ENCODE assay signal across 12 mouse cellular contexts in the genomic region with DNA sequence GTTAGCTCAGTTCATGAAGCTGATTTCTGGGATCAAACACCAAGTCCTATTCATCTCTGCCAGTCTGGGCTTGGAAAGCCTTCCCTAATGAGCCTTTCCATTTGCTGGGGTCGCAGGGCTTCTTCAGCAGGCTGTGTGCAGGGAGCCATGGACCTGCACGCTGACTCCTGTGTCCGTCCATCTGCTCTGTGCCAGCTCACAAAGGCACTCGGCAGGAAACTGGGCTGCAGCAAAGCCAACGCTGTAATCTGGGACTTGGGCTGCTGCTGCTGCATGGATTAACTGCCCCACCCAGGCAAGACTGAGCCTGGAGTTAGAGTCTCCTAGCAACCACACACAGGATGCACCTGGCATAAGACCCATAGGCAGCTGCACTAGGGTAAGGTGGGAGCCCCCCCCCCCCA. TPM values are rescaled to one million over a fixed set of nuclear protein-coding genes. Genes with fewer than 3 reads are reported as not detected.
A peak's percentile ranks its signal among the peaks of the same experiment; 100 is the strongest.
DNase-seq lines count a peak whose midpoint lies in the region; ATAC-seq lines count a peak whose summit lies in the region.
"Had no signal": no experiment of that assay in that cellular context is flagged by ENCODE, and none has a peak within 500 bp of the region (broad histone marks: within the 10 kb centered on the region; RNA-seq: fewer than 3 reads in every experiment).

No protein-coding gene starts in this region.

- H3K4me2 ChIP-seq in neural tube, embryonic 11.5 days (ENCODE audit: low read depth) = no peak overlapping the region
- H3K4me2 ChIP-seq in hindbrain, embryonic 13.5 days = no peak overlapping the region
- H3K4me2 ChIP-seq in midbrain, embryonic 15.5 days = no peak overlapping the region

- no peak overlapping the region for H3K9ac ChIP-seq in neural tube, embryonic 11.5 days (ENCODE audit: low read length)
- H3K9ac ChIP-seq in hindbrain, embryonic 13.5 days = 0 out of 2 replicates have a peak overlapping the region, but pooled peaks have one; percentile 35
- no peak overlapping the region for H3K9ac ChIP-seq in midbrain, embryonic 15.5 days
- H3K9ac ChIP-seq: liver, postnatal 0 days had no signal

- no peak overlapping the region for H3K4me3 ChIP-seq in neural tube, embryonic 11.5 days (ENCODE audit: low read depth, low read length)
- H3K4me3 ChIP-seq in hindbrain, embryonic 13.5 days = no peak overlapping the region
- no peak overlapping the region for H3K4me3 ChIP-seq in midbrain, embryonic 15.5 days

- H3K4me1 ChIP-seq in neural tube, embryonic 11.5 days (ENCODE audit: control insufficient read depth, insufficient read depth, low read length) = peaks cover 33% of the 10 kb centered on the region
- H3K4me1 ChIP-seq in hindbrain, embryonic 13.5 days (replicated peaks) = peaks cover 45% of the 10 kb centered on the region
- H3K4me1 ChIP-seq in midbrain, embryonic 15.5 days = peaks cover 31% of the 10 kb centered on the region

- no peaks in the 10 kb centered on the region for H3K9me3 ChIP-seq in neural tube, embryonic 11.5 days (ENCODE audit: control insufficient read depth, low read length)
- no peaks in the 10 kb centered on the region for H3K9me3 ChIP-seq in hindbrain, embryonic 13.5 days
- no peaks in the 10 kb centered on the region for H3K9me3 ChIP-seq in midbrain, embryonic 15.5 days

- no peaks in the 10 kb centered on the region for H3K27me3 ChIP-seq in neural tube, embryonic 11.5 days (ENCODE audit: control insufficient read depth, insufficient read depth, low read length)
- H3K27me3 ChIP-seq in hindbrain, embryonic 13.5 days = peaks cover 8% of the 10 kb centered on the region; the same call in 1 of the 2 replicates
- no peaks in the 10 kb centered on the region for H3K27me3 ChIP-seq in midbrain, embryonic 15.5 days (replicated peaks)

- no peak overlapping the region for H3K27ac ChIP-seq in neural tube, embryonic 11.5 days (ENCODE audit: low read depth, low read length)
- peak overlapping the region; percentile 69; the same call in 1 of the 2 replicates for H3K27ac ChIP-seq in hindbrain, embryonic 13.5 days
- peak overlapping the region; percentile 48 for H3K27ac ChIP-seq in midbrain, embryonic 15.5 days

- peaks cover 6% of the 10 kb centered on the region for H3K36me3 ChIP-seq in neural tube, embryonic 11.5 days (ENCODE audit: control insufficient read depth, insufficient read depth, low read length)
- peaks cover 10% of the 10 kb centered on the region for H3K36me3 ChIP-seq in hindbrain, embryonic 13.5 days
- H3K36me3 ChIP-seq in midbrain, embryonic 15.5 days (replicated peaks) = peaks cover 5% of the 10 kb centered on the region

- no peak for DNase-seq in neural tube, embryonic 11.5 days (ENCODE audit: low spot score)
- DNase-seq in neural tube, embryonic 10.5 days (ENCODE audit: extremely low spot score, low spot score) = no peak
- peak; percentile 48 for DNase-seq in thymus, postnatal 4 days
- DNase-seq in spleen, postnatal 4 days (ENCODE audit: low spot score in 2 of 2) = no peak
- no peak for DNase-seq in urinary bladder, postnatal 14 days (ENCODE audit: low spot score)
- DNase-seq: heart, postnatal 14 days; kidney, postnatal 4 days; liver, postnatal 0 days; spleen, adult 18-20 months had no signal

- WGBS in neural tube, embryonic 11.5 days = 23% methylated on average over 5 of the region's 5 CpGs
- WGBS in hindbrain, embryonic 13.5 days = 20% methylated on average over 5 of the region's 5 CpGs
- 11% methylated on average over 5 of the region's 5 CpGs for WGBS in midbrain, embryonic 15.5 days

- ATAC-seq in neural tube, embryonic 11.5 days (ENCODE audit: insufficient read depth, low FRiP score, low TSS enrichment) = peak; percentile 24; the same call in 1 of the 2 replicates
- peak; percentile 47; the same call in 1 of the 2 replicates for ATAC-seq in hindbrain, embryonic 13.5 days (ENCODE audit: low FRiP score)
- no peak; the same call in 1 of the 2 replicates for ATAC-seq in midbrain, embryonic 15.5 days (replicated peaks)
- ATAC-seq in activated CD4-positive, CD25-positive, alpha-beta regulatory T cell, adult 4 months = no peak
- ATAC-seq: liver, postnatal 0 days had no signal

RNA-seq across cellular contexts. Expression of a gene that starts 16.2 kb away (rescaled TPM):
- polyA plus RNA-seq in neural tube, embryonic 11.5 days (2014; fragmentation: Nextera tagmentation; extraction: Ambion mirVana) = 22.9 and 23.4 TPM in 2 replicates
- 10.6 and 12.9 TPM in 2 replicates for polyA plus RNA-seq in hindbrain, embryonic 13.5 days (2015; fragmentation: Nextera tagmentation; extraction: Ambion mirVana)
- polyA plus RNA-seq in midbrain, embryonic 15.5 days (2015; fragmentation: Nextera tagmentation; extraction: Ambion mirVana) = 16.7 and 18.4 TPM in 2 replicates
- 10 to 100 TPM; 11.8 to 13.2 TPM for polyA plus RNA-seq in activated CD4-positive, CD25-positive, alpha-beta regulatory T cell, adult 4 months (2017; shearing (Covaris generic))

RNA-seq across cellular contexts. Expression of a gene that starts 22.2 kb away (rescaled TPM):
- 114 and 116 TPM in 2 replicates for polyA plus RNA-seq in neural tube, embryonic 11.5 days (2014; fragmentation: Nextera tagmentation; extraction: Ambion mirVana)
- 163 and 167 TPM in 2 replicates for polyA plus RNA-seq in hindbrain, embryonic 13.5 days (2015; fragmentation: Nextera tagmentation; extraction: Ambion mirVana)
- polyA plus RNA-seq in midbrain, embryonic 15.5 days (2015; fragmentation: Nextera tagmentation; extraction: Ambion mirVana) = 129 and 143 TPM in 2 replicates
- polyA plus RNA-seq in activated CD4-positive, CD25-positive, alpha-beta regulatory T cell, adult 4 months (2017; shearing (Covaris generic)) = 100 to 1,000 TPM; 144 to 155 TPM

RNA-seq across cellular contexts. Expression of a gene that starts 48.8 kb away (rescaled TPM):
- polyA plus RNA-seq in neural tube, embryonic 11.5 days (2014; fragmentation: Nextera tagmentation; extraction: Ambion mirVana) = 0.60 and 1.2 TPM in 2 replicates
- 0.50 and 0.77 TPM in 2 replicates for polyA plus RNA-seq in hindbrain, embryonic 13.5 days (2015; fragmentation: Nextera tagmentation; extraction: Ambion mirVana)
- polyA plus RNA-seq in midbrain, embryonic 15.5 days (2015; fragmentation: Nextera tagmentation; extraction: Ambion mirVana) = 0.70 and 1.3 TPM in 2 replicates
- under 1 TPM; 0.45 to 0.79 TPM for polyA plus RNA-seq in activated CD4-positive, CD25-positive, alpha-beta regulatory T cell, adult 4 months (2017; shearing (Covaris generic))

Comparison
In these comparisons a context has a peak if more than half of its experiments do, and no peak if none do; other contexts are left out.
1. ATAC-seq: peak in neural tube, embryonic 11.5 days (single experiment) and hindbrain, embryonic 13.5 days (single experiment); none in midbrain, embryonic 15.5 days (single experiment) and activated CD4-positive, CD25-positive, alpha-beta regulatory T cell, adult 4 months (single experiment).